Mouse (Mus musculus): ENCODE results near the gene Pdap1.

DNA sequence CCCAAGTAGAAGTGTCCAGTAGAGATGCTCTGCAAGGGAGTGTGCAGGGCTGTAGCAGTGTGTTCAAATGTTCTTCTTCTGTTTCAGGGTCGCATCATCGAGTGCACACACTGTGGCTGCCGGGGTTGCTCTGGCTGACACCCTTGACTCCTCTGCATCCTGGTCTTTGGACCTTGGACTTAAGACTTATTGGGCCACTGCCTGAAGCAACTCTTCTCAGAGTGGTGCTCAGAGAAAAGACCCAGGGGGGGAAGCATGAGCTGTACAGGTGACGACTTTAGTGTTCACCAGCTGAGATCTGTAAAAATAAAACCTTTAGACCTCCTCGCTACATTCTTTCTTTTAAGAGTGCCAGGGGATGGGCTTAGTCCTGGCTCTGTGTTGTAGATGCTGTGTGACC is 7.7 kb upstream of the Pdap1 start:
- TF ChIP-seq MAFK (IDR thresholded peaks at IDR 0.05; ENCODE audit: insufficient read depth, low read depth, low read length) (no peak), ZC3H11A (IDR thresholded peaks at IDR 0.05; ENCODE audit: borderline replicate concordance, low read depth, low read length) (no peak), CHD2 (IDR thresholded peaks at IDR 0.05; ENCODE audit: low read depth, low read length) (no peak)

Measured in ES-E14 (cell line).